Mouse (Mus musculus) CH12.LX (cell line): ENCODE results near the gene Plpp1. TPM values are rescaled to one million over a fixed set of nuclear protein-coding genes. Genes with fewer than 3 reads are reported as not detected.

Experiments
- DNase-seq: peaks from one replicate; pipeline ENCODE4 v3.0.0-alpha.2; 2013; ENCODE audit errors: extremely low read depth
- H3K27ac ChIP-seq: 2 replicates; pipeline ENCODE4 v1.5.1; 2012; ENCODE audit warnings: low read depth, mild to moderate bottlenecking, control low read depth, moderate library complexity; ENCODE audit not compliant: insufficient read depth
- H3K27me3 ChIP-seq: replicated peaks from 2 replicates; pipeline ENCODE3; 2012; ENCODE audit warnings: inconsistent platforms
- H3K36me3 ChIP-seq, 2 experiments: replicated peaks in 1 of 2; 2 replicates each; pipeline versions ENCODE3 to v1.6.1; 2012; ENCODE audit warnings: inconsistent platforms in 1 of 2, low read length in 1 of 2, mild to moderate bottlenecking in 1 of 2, mixed read lengths in 1 of 2, moderate library complexity in 1 of 2; ENCODE audit not compliant: control insufficient read depth in 1 of 2, insufficient read depth in 1 of 2
- H3K4me1 ChIP-seq, 2 experiments: 2 replicates each; pipeline ENCODE4 v1.6.1; 2012; ENCODE audit warnings: inconsistent platforms in 1 of 2, moderate library complexity in 1 of 2; ENCODE audit not compliant: insufficient read depth in 2 of 2, control insufficient read depth in 1 of 2
- H3K4me2 ChIP-seq: 2 replicates; pipeline ENCODE4 v1.6.1; 2012; ENCODE audit warnings: low read depth, mild to moderate bottlenecking, control low read depth; ENCODE audit not compliant: poor library complexity, insufficient read depth, severe bottlenecking
- H3K4me3 ChIP-seq, 3 experiments: fragments of 150-350 bp in 1 of 3; sonication (generic) in 1 of 3; replicated peaks in 1 of 3; 2 replicates each; pipeline versions ENCODE3 to v1.5.1; 2011 to 2012; ENCODE audit warnings: low read depth in 2 of 3, low read length in 2 of 3, mild to moderate bottlenecking in 2 of 3, moderate library complexity in 2 of 3, control low read depth in 1 of 3, improper control_type of control experiment in 1 of 3, inconsistent platforms in 1 of 3, mixed read lengths in 1 of 3; ENCODE audit not compliant: poor library complexity in 1 of 3
- H3K79me2 ChIP-seq: replicated peaks from 2 replicates; pipeline ENCODE4 v1.6.1; 2012; ENCODE audit warnings: mild to moderate bottlenecking, moderate library complexity; ENCODE audit not compliant: control insufficient read depth, poor library complexity, insufficient read depth, severe bottlenecking; ENCODE audit errors: extremely low read depth
- H3K9ac ChIP-seq: 2 replicates; pipeline ENCODE4 v1.6.1; 2012; ENCODE audit warnings: low read depth, mild to moderate bottlenecking, control low read depth, moderate library complexity; ENCODE audit not compliant: insufficient read depth
- H3K9me3 ChIP-seq: replicated peaks from 2 replicates; pipeline ENCODE3; 2012; ENCODE audit warnings: low read length, inconsistent platforms, mixed read lengths
- CTCF ChIP-seq, 2 experiments: IDR thresholded peaks in 1 of 2; conservative IDR thresholded peaks in 1 of 2; 2 replicates each; pipeline ENCODE4 v1.5.1; 2011 to 2012; ENCODE audit warnings: low read depth in 2 of 2, low read length in 2 of 2, improper control_type of control experiment in 1 of 2, inconsistent platforms in 1 of 2, mild to moderate bottlenecking in 1 of 2, moderate library complexity in 1 of 2
- E2F4 ChIP-seq: IDR thresholded peaks from 2 replicates; pipeline ENCODE4 v1.6.1; 2011; ENCODE audit warnings: low read depth, low read length, improper control_type of control experiment; ENCODE audit not compliant: insufficient replicate concordance
- GABPA ChIP-seq: IDR thresholded peaks from 2 replicates; pipeline ENCODE4 v1.6.1; 2012; ENCODE audit warnings: low read depth, low read length, improper control_type of control experiment, inconsistent platforms; ENCODE audit not compliant: insufficient replicate concordance
- HCFC1 ChIP-seq: IDR thresholded peaks from 2 replicates; pipeline ENCODE4 v1.6.1; 2012; ENCODE audit warnings: low read depth, mild to moderate bottlenecking, inconsistent platforms, low read length, improper control_type of control experiment
- IRF4 ChIP-seq: IDR thresholded peaks from 2 replicates; pipeline ENCODE4 v1.6.1; 2014; ENCODE audit warnings: low read depth, mild to moderate bottlenecking, inconsistent platforms, low read length, improper control_type of control experiment
- JUN ChIP-seq: IDR thresholded peaks from 2 replicates; pipeline ENCODE4 v1.6.1; 2011; ENCODE audit warnings: low read depth, mild to moderate bottlenecking, low read length, improper control_type of control experiment, moderate library complexity; ENCODE audit not compliant: insufficient read depth
- MAFK ChIP-seq: IDR thresholded peaks from 2 replicates; pipeline ENCODE4 v1.6.1; 2011; ENCODE audit warnings: low read length, improper control_type of control experiment; ENCODE audit not compliant: insufficient replicate concordance
- MAX ChIP-seq: IDR thresholded peaks from 2 replicates; pipeline ENCODE4 v1.6.1; 2011; ENCODE audit warnings: low read length, improper control_type of control experiment
- MAZ ChIP-seq: IDR thresholded peaks from 2 replicates; pipeline ENCODE4 v1.6.1; 2012; ENCODE audit warnings: low read depth, mild to moderate bottlenecking, inconsistent platforms, low read length, improper control_type of control experiment, moderate library complexity
- MXI1 ChIP-seq: IDR thresholded peaks from 2 replicates; pipeline ENCODE4 v1.6.1; 2011; ENCODE audit warnings: mild to moderate bottlenecking, low read depth, low read length, improper control_type of control experiment
- MYC ChIP-seq: IDR thresholded peaks from 2 replicates; pipeline ENCODE4 v1.6.1; 2011; ENCODE audit warnings: low read depth, mild to moderate bottlenecking, improper control_type of control experiment, low read length
- NELFE ChIP-seq: IDR thresholded peaks from 2 replicates; pipeline ENCODE4 v1.6.1; 2011; ENCODE audit warnings: low read depth, low read length, improper control_type of control experiment
- POLR2A ChIP-seq: IDR thresholded peaks from 2 replicates; pipeline ENCODE4 v1.6.1; 2011; ENCODE audit warnings: low read depth, mild to moderate bottlenecking, improper control_type of control experiment, low read length
- POLR2AphosphoS2 ChIP-seq: IDR thresholded peaks from 2 replicates; pipeline ENCODE4 v1.6.1; 2011; ENCODE audit warnings: low read depth, low read length, improper control_type of control experiment
- RAD21 ChIP-seq: IDR thresholded peaks from 2 replicates; pipeline ENCODE4 v1.6.1; 2011; ENCODE audit warnings: low read depth, mild to moderate bottlenecking, low read length, improper control_type of control experiment, moderate library complexity
- RCOR1 ChIP-seq: conservative IDR thresholded peaks from 2 replicates; pipeline ENCODE4 v1.6.1; 2012; ENCODE audit warnings: low read depth, mild to moderate bottlenecking, inconsistent platforms, low read length, improper control_type of control experiment
- TBP ChIP-seq: conservative IDR thresholded peaks from 2 replicates; pipeline ENCODE4 v1.6.1; 2011; ENCODE audit warnings: low read depth, low read length, improper control_type of control experiment
- TCF12 ChIP-seq: IDR thresholded peaks from 2 replicates; pipeline ENCODE4 v1.6.1; 2014; ENCODE audit warnings: low read depth, mild to moderate bottlenecking, inconsistent platforms, low read length, improper control_type of control experiment
- UBTF ChIP-seq: IDR thresholded peaks from 2 replicates; pipeline ENCODE4 v1.6.1; 2012; ENCODE audit warnings: low read depth, mild to moderate bottlenecking, inconsistent platforms, low read length, improper control_type of control experiment, moderate library complexity
- ZMIZ1 ChIP-seq: IDR thresholded peaks from 2 replicates; pipeline ENCODE4 v1.6.1; 2012; ENCODE audit warnings: low read depth, mild to moderate bottlenecking, inconsistent platforms, low read length, improper control_type of control experiment
- dilution Hi-C: fragments of 300-500 bp; cut with MboI; formaldehyde crosslinking; loops from 2 replicates; pipeline ENCODE4 v1.14.3; 2020; ENCODE audit warnings: low sequenced_read_pairs; ENCODE audit not compliant: extremely low pct_unique_long_range_greater_than_20kb, extremely low pct_ligation_motif_present
- in situ Hi-C: fragments of 300-500 bp; cut with MboI; formaldehyde crosslinking; loops from 3 replicates; pipeline ENCODE4 v1.14.3; 2019; ENCODE audit warnings: low sequenced_read_pairs, low pct_ligation_motif_present, low pct_unique_long_range_greater_than_20kb, mixed read lengths
- polyA plus RNA-seq: library from polyadenylated mRNA; unstranded; fragments of >175 nt; gene quantifications from 2 replicates; pipeline ENCODE4 v1.2.1, GENCODE M21; 2012; ENCODE audit warnings: low read depth; ENCODE audit not compliant: insufficient read length
- total RNA-seq, 2 experiments: library from RNA; depleted of rRNA; stranded (reverse); fragments of 300-350 nt in 1 of 2; fragments of >200 nt in 1 of 2; gene quantifications; 2 replicates each; pipeline ENCODE4 v1.2.3; 2012 to 2014

Gene Plpp1
- total and polyA plus RNA-seq, 3 experiments, result 50.2 to 90.9 (median 67.6) TPM

GRCm38 (mm10) chr13:112833253-112833894 lies 32.8 kb downstream of the Plpp1 start:
- H3K4me2 ChIP-seq, result no peak overlapping the region
- DNase-seq, result no peak
- H3K4me3 ChIP-seq, result no peak overlapping the region

DNA sequence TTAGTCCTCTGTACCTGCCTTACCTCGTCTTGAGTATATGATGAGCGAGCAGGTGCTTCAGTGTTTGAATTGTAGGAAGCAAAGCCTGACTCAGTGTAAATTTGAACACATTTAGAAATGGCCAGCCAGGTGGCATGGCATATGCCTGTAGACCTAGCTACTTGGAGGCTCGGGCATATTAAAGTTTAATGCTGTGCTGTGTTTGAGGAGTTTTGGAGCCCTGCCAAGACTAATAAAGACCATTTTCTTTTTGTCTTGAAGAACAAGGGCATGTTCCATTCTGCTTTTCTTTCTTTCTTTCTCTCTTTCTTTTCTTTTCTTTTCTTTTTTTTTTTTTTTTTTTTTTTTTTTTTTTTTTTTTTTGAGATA lies 33.3 kb downstream of the Plpp1 start:
- Histone ChIP-seq H3K36me3 (peaks cover 13 to 69% of the 10 kb centered on the region in 2 experiments), H3K27ac (no peak overlapping the region), H3K9ac (no peak overlapping the region), H3K9me3 (no peaks in the 10 kb centered on the region), H3K27me3 (no peaks in the 10 kb centered on the region), H3K4me2 (no peak overlapping the region), H3K4me3 (no peak overlapping the region), H3K79me2 (0 out of 2 replicates have a peak, but pooled peaks cover 4% of the 10 kb centered on the region), H3K4me1 (0 out of 4 replicates have a peak, but pooled peaks cover 0 to 4% of the 10 kb centered on the region in 2 experiments)
- dilution Hi-C loops, result no loop called here
- in situ Hi-C loops, result no loop called here
- no peak for DNase-seq
- TF ChIP-seq NELFE (no peak), MAX (no peak), HCFC1 (no peak), GABPA (no peak), IRF4 (no peak), MXI1 (no peak)

More at GRCm38 (mm10) chr13:112833253-112833894, 32.8 kb downstream of the Plpp1 start:
- in situ Hi-C loops (no loop called here), dilution Hi-C loops (no loop called here)
- H3K36me3 ChIP-seq, result peaks cover 11 to 66% of the 10 kb centered on the region in 2 experiments
- no peaks in the 10 kb centered on the region for H3K27me3 ChIP-seq
- no peak for TF ChIP-seq MAX
- no peak for TF ChIP-seq TCF12
- TF ChIP-seq TBP, result no peak
- no peak for TF ChIP-seq E2F4
- no peak for TF ChIP-seq MAFK
- TF ChIP-seq UBTF, result no peak
- no peak for TF ChIP-seq MAZ
- TF ChIP-seq MYC, result no peak
- TF ChIP-seq IRF4, result no peak
- TF ChIP-seq POLR2AphosphoS2, result no peak
- TF ChIP-seq NELFE, result no peak
- no peak for TF ChIP-seq POLR2A
- no peak for TF ChIP-seq MXI1
- no peak for TF ChIP-seq JUN
- no peak for TF ChIP-seq RAD21
- TF ChIP-seq CTCF (conservative IDR thresholded peaks at IDR 0.05 in 1 of 2, IDR thresholded peaks at IDR 0.05 in 1 of 2; ENCODE audit: low read depth in 2 of 2, low read length in 2 of 2), result no peak
- TF ChIP-seq RCOR1, result no peak
- TF ChIP-seq HCFC1, result no peak
- no peak for TF ChIP-seq ZMIZ1
- no peak overlapping the region for H3K9ac ChIP-seq
- 0 out of 4 replicates have a peak, but pooled peaks cover 0 to 4% of the 10 kb centered on the region in 2 experiments for H3K4me1 ChIP-seq
- H3K79me2 ChIP-seq, result 0 out of 2 replicates have a peak, but pooled peaks cover 4% of the 10 kb centered on the region
- no peaks in the 10 kb centered on the region for H3K9me3 ChIP-seq
- no peak overlapping the region for H3K27ac ChIP-seq
